Mouse (Mus musculus): ENCODE measurements around the gene Gm17268. TPM values are rescaled to one million over a fixed set of nuclear protein-coding genes. Genes with fewer than 3 reads are reported as not detected.

Gene Gm17268
- polyA plus RNA-seq, 1 experiment from 2014 or later: not detected

- Histone ChIP-seq H3K36me3 (no peaks in the 10 kb centered on the region), H3K4me2 (no peak within 1 kb of the TSS), H3K4me1 (no peaks in the 10 kb centered on the region), H3K27me3 (no peaks in the 10 kb centered on the region), H3K4me3 (no peak within 1 kb of the TSS), H3K27ac (no peak within 1 kb of the TSS), H3K9ac (no peak within 1 kb of the TSS), H3K9me3 (no peaks in the 10 kb centered on the region)
- no peak for ATAC-seq (ENCODE audit: insufficient number of reproducible peaks, low FRiP score, low TSS enrichment, low read depth)
- 74% methylated on average over 6 of the region's 6 CpGs for WGBS
These were observed 19.3 kb upstream of the Gm17268 start, which contains the start of gene Ccl11 for GRCm38 (mm10) chr11:82057646-82058045. Gene Ccl11 (plus strand): TSS chr11:82057823.

GRCm38 (mm10) chr11:82053849-82054248 lies 15.5 kb upstream of the Gm17268 start:
- Histone ChIP-seq H3K9me3 (no peaks in the 10 kb centered on the region), H3K27ac (no peak overlapping the region), H3K36me3 (no peaks in the 10 kb centered on the region), H3K4me1 (no peaks in the 10 kb centered on the region), H3K4me2 (no peak overlapping the region), H3K4me3 (no peak overlapping the region), H3K9ac (no peak overlapping the region), H3K27me3 (no peaks in the 10 kb centered on the region; the same call in 1 of the 2 replicates)
- no peak for ATAC-seq (ENCODE audit: insufficient number of reproducible peaks, low FRiP score, low TSS enrichment, low read depth)
- WGBS: 87% methylated on average over 7 of the region's 7 CpGs

GRCm38 (mm10) chr11:82047746-82048415 lies 9.5 kb upstream of the Gm17268 start:
- H3K4me3 ChIP-seq: no peak overlapping the region
- no peak overlapping the region for H3K4me2 ChIP-seq
- H3K9ac ChIP-seq: no peak overlapping the region
- H3K9me3 ChIP-seq: no peaks in the 10 kb centered on the region
- 0 out of 2 replicates have a peak, but pooled peaks cover 4% of the 10 kb centered on the region for H3K4me1 ChIP-seq
- H3K27ac ChIP-seq: no peak overlapping the region
- H3K36me3 ChIP-seq: no peaks in the 10 kb centered on the region
- peaks cover 3% of the 10 kb centered on the region; the same call in 1 of the 2 replicates for H3K27me3 ChIP-seq
- no peak for ATAC-seq (ENCODE audit: insufficient number of reproducible peaks, low FRiP score, low TSS enrichment, low read depth)
- 24% methylated on average over 6 of the region's 6 CpGs for WGBS

GRCm38 (mm10) chr11:82045471-82045870 lies 7.1 kb upstream of the Gm17268 start, which contains the start of gene Ccl7:
Gene Ccl7 (plus strand): TSS chr11:82045712.
- Histone ChIP-seq H3K4me3 (no peak within 1 kb of the TSS), H3K27me3 (0 out of 2 replicates have a peak, but pooled peaks cover 3% of the 10 kb centered on the region), H3K9ac (no peak within 1 kb of the TSS), H3K4me1 (0 out of 2 replicates have a peak, but pooled peaks cover 4% of the 10 kb centered on the region), H3K36me3 (no peaks in the 10 kb centered on the region), H3K9me3 (no peaks in the 10 kb centered on the region), H3K27ac (peak within 1 kb of the TSS; percentile 43; the same call in 1 of the 2 replicates), H3K4me2 (no peak within 1 kb of the TSS; the same call in 1 of the 2 replicates)
- peak; percentile 40; the same call in 1 of the 2 replicates for ATAC-seq (ENCODE audit: insufficient number of reproducible peaks, low FRiP score, low TSS enrichment, low read depth)
- WGBS: 44% methylated on average over 3 of the region's 3 CpGs

- ATAC-seq (ENCODE audit: insufficient number of reproducible peaks, low FRiP score, low TSS enrichment, low read depth): no peak
- no peak overlapping the region for H3K9ac ChIP-seq
- H3K4me2 ChIP-seq: no peak overlapping the region
- H3K36me3 ChIP-seq: no peaks in the 10 kb centered on the region
- 75% methylated on average over 4 of the region's 4 CpGs for WGBS
- peaks cover 10% of the 10 kb centered on the region; the same call in 1 of the 2 replicates for H3K4me1 ChIP-seq
- H3K9me3 ChIP-seq: no peaks in the 10 kb centered on the region
- H3K27me3 ChIP-seq: 0 out of 2 replicates have a peak, but pooled peaks cover 3% of the 10 kb centered on the region
- H3K4me3 ChIP-seq: no peak overlapping the region
- no peak overlapping the region for H3K27ac ChIP-seq
These were observed 3.3 kb upstream of the Gm17268 start for GRCm38 (mm10) chr11:82041671-82042080.

- no peak overlapping the region for H3K9ac ChIP-seq
- H3K4me3 ChIP-seq: no peak overlapping the region
- H3K27me3 ChIP-seq: no peaks in the 10 kb centered on the region
- no peaks in the 10 kb centered on the region for H3K36me3 ChIP-seq
- no peak for ATAC-seq (ENCODE audit: insufficient number of reproducible peaks, low FRiP score, low TSS enrichment, low read depth)
- H3K9me3 ChIP-seq: no peaks in the 10 kb centered on the region
- H3K4me1 ChIP-seq: peaks cover 19% of the 10 kb centered on the region
- H3K27ac ChIP-seq: peak overlapping the region; percentile 50; the same call in 1 of the 2 replicates
- WGBS: 43% methylated on average over 3 of the region's 3 CpGs
- H3K4me2 ChIP-seq: no peak overlapping the region
These were observed 834 bp upstream of the Gm17268 start for GRCm38 (mm10) chr11:82039132-82039660.

- ATAC-seq (ENCODE audit: insufficient number of reproducible peaks, low FRiP score, low TSS enrichment, low read depth): no peak
- H3K9me3 ChIP-seq: no peaks in the 10 kb centered on the region
- H3K36me3 ChIP-seq: no peaks in the 10 kb centered on the region
- no peaks in the 10 kb centered on the region for H3K27me3 ChIP-seq
- no peak overlapping the region for H3K4me2 ChIP-seq
- WGBS: 87% methylated on average over 2 of the region's 2 CpGs
- peak overlapping the region; percentile 54; the same call in 1 of the 2 replicates for H3K27ac ChIP-seq
- no peak overlapping the region for H3K4me3 ChIP-seq
- H3K9ac ChIP-seq: no peak overlapping the region
- H3K4me1 ChIP-seq: peaks cover 37% of the 10 kb centered on the region
These were observed 2.5 kb downstream of the Gm17268 start for GRCm38 (mm10) chr11:82035857-82036256.

GRCm38 (mm10) chr11:82035356-82035755 lies 3.0 kb downstream of the Gm17268 start, which contains the start of gene Ccl2:
Gene Ccl2 (plus strand): TSS chr11:82035571.
- Histone ChIP-seq H3K9ac (no peak within 1 kb of the TSS), H3K9me3 (no peaks in the 10 kb centered on the region), H3K4me3 (no peak within 1 kb of the TSS), H3K36me3 (no peaks in the 10 kb centered on the region), H3K27ac (peak within 1 kb of the TSS; percentile 77), H3K27me3 (no peaks in the 10 kb centered on the region), H3K4me2 (no peak within 1 kb of the TSS), H3K4me1 (peaks cover 37% of the 10 kb centered on the region)
- peak; percentile 42 for ATAC-seq (ENCODE audit: insufficient number of reproducible peaks, low FRiP score, low TSS enrichment, low read depth)
- WGBS: 23% methylated on average over 5 of the region's 5 CpGs

- Histone ChIP-seq H3K4me2 (no peak overlapping the region), H3K4me1 (peaks cover 37% of the 10 kb centered on the region), H3K9ac (no peak overlapping the region), H3K9me3 (no peaks in the 10 kb centered on the region), H3K36me3 (no peaks in the 10 kb centered on the region), H3K4me3 (no peak overlapping the region), H3K27me3 (no peaks in the 10 kb centered on the region), H3K27ac (peak overlapping the region; percentile 77)
- no peak for ATAC-seq (ENCODE audit: insufficient number of reproducible peaks, low FRiP score, low TSS enrichment, low read depth)
- 73% methylated on average over 7 of the region's 7 CpGs for WGBS
These were observed 3.9 kb downstream of the Gm17268 start for GRCm38 (mm10) chr11:82034446-82034845.

GRCm38 (mm10) chr11:82032678-82033344 lies 5.6 kb downstream of the Gm17268 start:
- no peaks in the 10 kb centered on the region for H3K27me3 ChIP-seq
- WGBS: 30% methylated on average over 8 of the region's 8 CpGs
- no peaks in the 10 kb centered on the region for H3K36me3 ChIP-seq
- no peaks in the 10 kb centered on the region for H3K9me3 ChIP-seq
- no peak overlapping the region for H3K4me2 ChIP-seq
- peaks cover 31% of the 10 kb centered on the region for H3K4me1 ChIP-seq
- ATAC-seq (ENCODE audit: insufficient number of reproducible peaks, low FRiP score, low TSS enrichment, low read depth): peak; percentile 60; the same call in 1 of the 2 replicates
- H3K9ac ChIP-seq: no peak overlapping the region
- peak overlapping the region; percentile 77 for H3K27ac ChIP-seq
- H3K4me3 ChIP-seq: no peak overlapping the region

- H3K9ac ChIP-seq: no peak overlapping the region
- peaks cover 31% of the 10 kb centered on the region for H3K4me1 ChIP-seq
- H3K36me3 ChIP-seq: no peaks in the 10 kb centered on the region
- no peaks in the 10 kb centered on the region for H3K27me3 ChIP-seq
- H3K9me3 ChIP-seq: no peaks in the 10 kb centered on the region
- peak overlapping the region; percentile 77; the same call in 1 of the 2 replicates for H3K27ac ChIP-seq
- no peak overlapping the region for H3K4me3 ChIP-seq
- H3K4me2 ChIP-seq: no peak overlapping the region
- no peak for ATAC-seq (ENCODE audit: insufficient number of reproducible peaks, low FRiP score, low TSS enrichment, low read depth)
These were observed 6.2 kb downstream of the Gm17268 start for GRCm38 (mm10) chr11:82032136-82032535.

GRCm38 (mm10) chr11:82030171-82030570 lies 8.2 kb downstream of the Gm17268 start:
- WGBS: 68% methylated on average over 2 of the region's 2 CpGs

More at GRCm38 (mm10) chr11:82030171-82030570, 8.2 kb downstream of the Gm17268 start:
- H3K27ac ChIP-seq: no peak overlapping the region
- H3K4me3 ChIP-seq: no peak overlapping the region
- H3K9ac ChIP-seq: no peak overlapping the region
- no peak overlapping the region for H3K4me2 ChIP-seq
- no peak for ATAC-seq (ENCODE audit: insufficient number of reproducible peaks, low FRiP score, low TSS enrichment, low read depth)
- no peaks in the 10 kb centered on the region for H3K36me3 ChIP-seq
- no peaks in the 10 kb centered on the region for H3K9me3 ChIP-seq
- peaks cover 26% of the 10 kb centered on the region for H3K4me1 ChIP-seq
- no peaks in the 10 kb centered on the region for H3K27me3 ChIP-seq

Measured in limb, embryonic 15.5 days (tissue).